Mouse (Mus musculus) limb, embryonic 13.5 days (tissue): ENCODE data around the gene Sned1. TPM values are rescaled to one million over a fixed set of nuclear protein-coding genes. Genes with fewer than 3 reads are reported as not detected.

Experiments used
- ATAC-seq: fragments of 200-750 bp; cut with Nextera tagmentation; 2 replicates; pipeline ENCODE4 v1.8.0; 2017; ENCODE audit warnings: low read depth, moderate number of reproducible peaks, moderate TSS enrichment; ENCODE audit not compliant: low FRiP score
- H3K27ac ChIP-seq: fragments of 300-500 bp; sonication (generic); 2 replicates; pipeline ENCODE4 v1.5.1; 2015; ENCODE audit warnings: inconsistent platforms, mild to moderate bottlenecking, moderate library complexity
- H3K27me3 ChIP-seq: fragments of 300-500 bp; sonication (generic); 2 replicates; pipeline ENCODE4 v1.6.1; 2015; ENCODE audit warnings: mild to moderate bottlenecking, inconsistent platforms
- H3K36me3 ChIP-seq: fragments of 300-500 bp; sonication (generic); 2 replicates; pipeline ENCODE4 v1.6.1; 2015; ENCODE audit warnings: inconsistent platforms, mild to moderate bottlenecking, moderate library complexity
- H3K4me1 ChIP-seq: fragments of 300-500 bp; sonication (generic); 2 replicates; pipeline ENCODE4 v1.6.1; 2015; ENCODE audit warnings: inconsistent platforms
- H3K4me2 ChIP-seq: fragments of 300-500 bp; sonication (generic); replicated peaks from 2 replicates; pipeline ENCODE4 v1.6.1; 2015; ENCODE audit warnings: inconsistent platforms, mild to moderate bottlenecking, moderate library complexity
- H3K4me3 ChIP-seq: fragments of 300-500 bp; sonication (generic); 2 replicates; pipeline ENCODE4 v1.5.1; 2015; ENCODE audit warnings: moderate library complexity, mild to moderate bottlenecking, inconsistent platforms
- H3K9ac ChIP-seq: fragments of 300-500 bp; sonication (generic); 2 replicates; pipeline ENCODE4 v1.6.1; 2015; ENCODE audit warnings: mild to moderate bottlenecking, inconsistent platforms
- H3K9me3 ChIP-seq: fragments of 300-500 bp; sonication (generic); 2 replicates; pipeline ENCODE4 v1.6.1; 2016; ENCODE audit warnings: inconsistent platforms
- WGBS: fragments of 180-500 bp; shearing (Covaris S2); methylation state at CpG from one replicate; pipeline ENCODE4 v1.1.7; 2015; 5-methylcytosine and 5-hydroxymethylcytosine counted together
- polyA plus RNA-seq: library from polyadenylated mRNA; unstranded; fragments of >200 nt; fragmentation: Nextera tagmentation; extraction: Ambion mirVana; gene quantifications from 2 replicates; pipeline ENCODE4 v1.2.1, GENCODE M21; 2015

Gene Sned1
- polyA plus RNA-seq, 1 experiment from 2014 or later = 32.1 TPM

DNA sequence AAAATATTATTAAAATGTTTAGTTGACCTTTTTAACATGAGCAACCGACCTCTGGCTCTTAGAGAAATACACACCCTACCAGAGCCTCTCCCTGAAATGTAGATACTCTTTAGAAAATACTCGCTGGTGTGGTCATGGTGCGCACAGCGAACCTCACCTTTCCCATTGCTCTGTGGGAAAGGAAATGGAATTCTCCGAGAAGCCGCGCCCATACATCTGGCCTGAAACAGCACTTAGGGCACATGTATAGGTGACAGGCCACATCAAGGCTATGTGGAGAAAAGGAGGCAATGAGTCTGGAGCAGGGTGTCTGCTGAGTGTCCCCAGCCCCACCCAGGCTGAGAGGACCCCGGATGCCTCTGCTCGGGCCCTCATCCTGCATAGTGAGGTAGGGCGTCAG lies 2.0 kb downstream of the Sned1 start:
- Histone ChIP-seq H3K4me3 (peak overlapping the region; percentile 71), H3K36me3 (peaks cover 21% of the 10 kb centered on the region), H3K27me3 (peaks cover 12% of the 10 kb centered on the region), H3K4me2 (peak overlapping the region; percentile 97), H3K27ac (no peak overlapping the region), H3K9me3 (no peaks in the 10 kb centered on the region), H3K4me1 (peaks cover 73% of the 10 kb centered on the region), H3K9ac (0 out of 2 replicates have a peak overlapping the region, but pooled peaks have one; percentile 90)
- 81% methylated on average over 10 of the region's 10 CpGs for WGBS
- ATAC-seq = no peak

GRCm38 (mm10) chr1:93238201-93238600 lies 2.6 kb downstream of the Sned1 start:
- Histone ChIP-seq H3K27me3 (peaks cover 12% of the 10 kb centered on the region), H3K4me1 (peaks cover 68% of the 10 kb centered on the region), H3K4me3 (peak overlapping the region; percentile 71), H3K27ac (no peak overlapping the region), H3K9ac (0 out of 2 replicates have a peak overlapping the region, but pooled peaks have one; percentile 90), H3K9me3 (no peaks in the 10 kb centered on the region), H3K36me3 (peaks cover 21% of the 10 kb centered on the region), H3K4me2 (peak overlapping the region; percentile 97)
- WGBS = 43% methylated on average over 4 of the region's 4 CpGs
- ATAC-seq = no peak

DNA sequence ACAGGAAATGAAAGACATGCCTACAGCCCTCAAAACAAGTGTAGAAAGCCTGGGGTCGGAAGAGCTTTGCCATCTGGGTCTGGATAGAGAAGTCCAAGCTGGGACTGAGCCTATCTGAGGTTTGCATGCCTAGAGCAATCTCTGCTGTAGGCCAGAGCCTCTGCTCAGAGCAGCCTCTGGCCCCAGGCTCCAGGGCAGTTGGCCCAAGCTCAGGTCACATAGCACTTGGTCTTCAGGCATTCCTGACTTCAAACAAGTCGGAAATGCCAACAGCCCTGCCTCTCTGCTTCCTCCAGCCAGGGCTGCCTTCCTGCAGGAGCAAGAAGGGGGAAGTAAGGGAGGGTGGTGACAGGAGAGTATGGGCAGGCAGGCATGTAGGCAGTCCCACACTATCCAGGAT lies 10.3 kb downstream of the Sned1 start:
- no peak overlapping the region; the same call in 1 of the 2 replicates for H3K9ac ChIP-seq
- WGBS = 41% methylated on average over 2 of the region's 2 CpGs
- peaks cover 26% of the 10 kb centered on the region for H3K4me1 ChIP-seq
- H3K36me3 ChIP-seq = peaks cover 33% of the 10 kb centered on the region
- H3K9me3 ChIP-seq = no peaks in the 10 kb centered on the region
- no peak overlapping the region for H3K4me3 ChIP-seq
- H3K27ac ChIP-seq = no peak overlapping the region
- no peaks in the 10 kb centered on the region for H3K27me3 ChIP-seq
- no peak overlapping the region for H3K4me2 ChIP-seq
- no peak for ATAC-seq

GRCm38 (mm10) chr1:93252586-93252985 lies 16.9 kb downstream of the Sned1 start:
- H3K9me3 ChIP-seq = no peaks in the 10 kb centered on the region
- H3K36me3 ChIP-seq = peaks cover 7% of the 10 kb centered on the region; the same call in 1 of the 2 replicates
- ATAC-seq = no peak
- H3K4me3 ChIP-seq = no peak overlapping the region
- WGBS = 17% methylated on average over 2 of the region's 2 CpGs
- peak overlapping the region; percentile 55; the same call in 1 of the 2 replicates for H3K27ac ChIP-seq
- H3K27me3 ChIP-seq = 0 out of 2 replicates have a peak, but pooled peaks cover 3% of the 10 kb centered on the region
- H3K4me2 ChIP-seq = 0 out of 2 replicates have a peak overlapping the region, but pooled peaks have one; percentile 7
- H3K4me1 ChIP-seq = peaks cover 52% of the 10 kb centered on the region
- H3K9ac ChIP-seq = no peak overlapping the region

DNA sequence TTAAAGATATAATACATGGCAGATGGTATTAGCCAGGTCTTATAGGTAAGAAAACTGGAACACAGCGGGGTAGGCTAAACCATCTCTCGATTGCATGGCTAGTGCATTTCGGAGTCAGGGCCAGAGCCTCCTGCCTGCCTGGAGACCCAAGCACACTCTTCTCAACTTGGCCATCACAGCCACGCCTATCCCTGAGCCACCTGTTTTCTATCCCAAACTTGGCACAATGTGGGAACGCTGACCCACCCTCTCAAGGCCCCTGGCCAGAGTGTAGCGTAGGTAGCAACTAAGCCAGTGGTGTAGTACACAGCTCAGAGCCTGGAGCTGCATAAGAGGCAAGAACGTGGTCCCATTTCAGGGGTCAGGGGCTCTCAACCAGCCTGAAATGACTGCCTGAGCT lies 20.1 kb downstream of the Sned1 start:
- no peak for ATAC-seq
- H3K4me3 ChIP-seq = no peak overlapping the region
- no peaks in the 10 kb centered on the region for H3K9me3 ChIP-seq
- H3K27me3 ChIP-seq = 0 out of 2 replicates have a peak, but pooled peaks cover 3% of the 10 kb centered on the region
- H3K36me3 ChIP-seq = peaks cover 29% of the 10 kb centered on the region
- 87% methylated on average over 7 of the region's 7 CpGs for WGBS
- H3K27ac ChIP-seq = no peak overlapping the region
- H3K4me1 ChIP-seq = peaks cover 52% of the 10 kb centered on the region
- no peak overlapping the region for H3K9ac ChIP-seq
- no peak overlapping the region for H3K4me2 ChIP-seq

GRCm38 (mm10) chr1:93257560-93257959 lies 21.9 kb downstream of the Sned1 start:
- peaks cover 46% of the 10 kb centered on the region for H3K36me3 ChIP-seq
- no peaks in the 10 kb centered on the region for H3K9me3 ChIP-seq

GRCm38 (mm10) chr1:93267207-93267606 lies 31.6 kb downstream of the Sned1 start:
- no peak overlapping the region for H3K4me3 ChIP-seq

More at GRCm38 (mm10) chr1:93257560-93257959, 21.9 kb downstream of the Sned1 start:
- Histone ChIP-seq H3K4me2 (no peak overlapping the region), H3K4me3 (no peak overlapping the region), H3K27me3 (0 out of 2 replicates have a peak, but pooled peaks cover 3% of the 10 kb centered on the region), H3K4me1 (peaks cover 37% of the 10 kb centered on the region), H3K27ac (no peak overlapping the region), H3K9ac (no peak overlapping the region)
- 85% methylated on average over 1 of the region's 1 CpGs for WGBS
- ATAC-seq = no peak

GRCm38 (mm10) chr1:93268246-93268645 lies 32.6 kb downstream of the Sned1 start:
- peaks cover 15% of the 10 kb centered on the region for H3K4me1 ChIP-seq
- WGBS = 92% methylated on average over 2 of the region's 2 CpGs
- no peaks in the 10 kb centered on the region for H3K27me3 ChIP-seq
- H3K9ac ChIP-seq = no peak overlapping the region
- no peak for ATAC-seq
- no peak overlapping the region for H3K27ac ChIP-seq
- no peaks in the 10 kb centered on the region for H3K9me3 ChIP-seq
- no peak overlapping the region for H3K4me3 ChIP-seq
- H3K36me3 ChIP-seq = peaks cover 30% of the 10 kb centered on the region
- no peak overlapping the region for H3K4me2 ChIP-seq

More at GRCm38 (mm10) chr1:93267207-93267606, 31.6 kb downstream of the Sned1 start:
- peaks cover 15% of the 10 kb centered on the region for H3K4me1 ChIP-seq
- WGBS = 27% methylated on average over 3 of the region's 3 CpGs
- peaks cover 33% of the 10 kb centered on the region for H3K36me3 ChIP-seq
- H3K4me2 ChIP-seq = no peak overlapping the region
- ATAC-seq = peak; percentile 66; the same call in 1 of the 2 replicates
- no peaks in the 10 kb centered on the region for H3K9me3 ChIP-seq
- no peaks in the 10 kb centered on the region for H3K27me3 ChIP-seq
- peak overlapping the region; percentile 2; the same call in 1 of the 2 replicates for H3K27ac ChIP-seq
- H3K9ac ChIP-seq = no peak overlapping the region

DNA sequence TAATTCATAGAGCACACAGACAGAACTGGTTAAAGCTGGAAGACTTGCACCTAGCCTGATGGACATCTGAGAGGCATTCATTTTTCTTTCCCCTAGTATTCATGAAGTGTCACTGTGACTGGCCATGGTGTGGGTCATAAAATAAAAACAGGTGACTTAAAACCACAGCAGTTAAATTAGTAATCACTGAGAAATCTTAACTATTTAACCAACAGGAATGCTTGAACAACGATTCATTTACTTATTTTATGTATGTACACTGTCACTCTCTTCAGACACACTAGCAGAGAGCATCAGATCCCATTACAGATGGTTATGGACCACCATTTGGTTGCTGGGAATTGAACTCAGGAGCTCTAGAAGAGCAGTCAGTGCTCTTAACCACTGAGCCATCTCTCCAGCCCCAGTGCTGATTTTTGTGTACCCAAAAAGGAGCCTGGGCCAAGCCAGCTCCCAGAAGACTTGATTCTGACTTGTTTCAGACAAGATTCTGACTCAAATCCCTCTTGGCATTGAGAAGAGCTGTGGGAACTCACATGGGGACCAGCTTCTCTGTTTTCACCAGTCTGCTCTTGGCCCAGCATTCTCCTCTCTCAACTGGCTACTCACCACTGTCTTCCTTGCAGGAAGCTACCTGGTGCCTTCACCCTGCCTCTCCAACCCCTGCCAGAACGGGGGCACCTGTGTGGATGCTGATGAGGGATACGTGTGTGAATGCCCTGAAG lies 35.0 kb downstream of the Sned1 start:
- H3K9ac ChIP-seq = no peak overlapping the region
- H3K9me3 ChIP-seq = no peaks in the 10 kb centered on the region
- 67% methylated on average over 3 of the region's 3 CpGs for WGBS
- H3K27me3 ChIP-seq = no peaks in the 10 kb centered on the region
- peaks cover 15% of the 10 kb centered on the region for H3K4me1 ChIP-seq
- H3K27ac ChIP-seq = no peak overlapping the region
- H3K4me2 ChIP-seq = no peak overlapping the region
- ATAC-seq = no peak
- H3K36me3 ChIP-seq = peaks cover 46% of the 10 kb centered on the region
- H3K4me3 ChIP-seq = no peak overlapping the region

- no peak overlapping the region for H3K4me2 ChIP-seq
- no peak for ATAC-seq
- 77% methylated on average over 5 of the region's 6 CpGs for WGBS
- H3K36me3 ChIP-seq = peaks cover 57% of the 10 kb centered on the region
- peaks cover 9% of the 10 kb centered on the region for H3K4me1 ChIP-seq
- H3K9me3 ChIP-seq = no peaks in the 10 kb centered on the region
- no peaks in the 10 kb centered on the region for H3K27me3 ChIP-seq
- no peak overlapping the region for H3K9ac ChIP-seq
- no peak overlapping the region for H3K27ac ChIP-seq
- H3K4me3 ChIP-seq = no peak overlapping the region
Observed at GRCm38 (mm10) chr1:93271751-93272150, 36.1 kb downstream of the Sned1 start.

- Histone ChIP-seq H3K4me1 (peaks cover 3% of the 10 kb centered on the region; the same call in 1 of the 2 replicates), H3K36me3 (peaks cover 61% of the 10 kb centered on the region), H3K9me3 (no peaks in the 10 kb centered on the region), H3K27ac (no peak overlapping the region), H3K4me3 (no peak overlapping the region), H3K4me2 (no peak overlapping the region), H3K9ac (no peak overlapping the region), H3K27me3 (no peaks in the 10 kb centered on the region)
- ATAC-seq = peak; percentile 21; the same call in 1 of the 2 replicates
- 1% methylated on average over 16 of the region's 16 CpGs for whole genome bisulfite sequencing
Observed at GRCm38 (mm10) chr1:93272409-93272821, 36.8 kb downstream of the Sned1 start.

DNA sequence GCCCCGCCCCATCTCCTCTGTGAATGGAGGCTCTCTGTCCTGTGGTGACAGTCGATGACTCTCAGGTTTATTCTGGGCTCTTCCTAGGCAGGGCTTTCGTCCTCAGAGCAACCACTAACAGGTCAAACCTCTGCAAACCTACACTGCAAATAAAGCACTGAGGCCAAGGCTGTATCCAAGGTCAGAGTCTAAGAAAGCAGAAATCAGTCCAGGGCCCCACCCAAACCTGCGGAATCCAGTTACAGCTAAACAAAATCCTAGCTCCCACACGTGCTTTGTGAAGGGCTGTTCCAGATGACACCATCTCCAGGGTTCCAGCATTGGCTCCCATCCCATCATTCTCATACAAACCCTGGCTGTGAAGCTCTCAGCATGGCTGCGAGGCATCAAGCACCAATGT lies 39.9 kb downstream of the Sned1 start:
- Histone ChIP-seq H3K4me3 (no peak overlapping the region), H3K9me3 (no peaks in the 10 kb centered on the region), H3K9ac (no peak overlapping the region), H3K27me3 (no peaks in the 10 kb centered on the region), H3K4me1 (no peaks in the 10 kb centered on the region), H3K36me3 (peaks cover 59% of the 10 kb centered on the region), H3K4me2 (no peak overlapping the region), H3K27ac (no peak overlapping the region)
- no peak for ATAC-seq
- 80% methylated on average over 6 of the region's 6 CpGs for WGBS
